Mouse (Mus musculus) cerebellum, adult 8-10 months (tissue): ENCODE results near the gene Gpalpp1.
A peak's percentile ranks its signal among the peaks of the same experiment; 100 is the strongest.

ENCODE experiments used
- DNase-seq: peaks from one replicate; pipeline ENCODE4 v3.0.0; 2022

Gene Gpalpp1

DNA sequence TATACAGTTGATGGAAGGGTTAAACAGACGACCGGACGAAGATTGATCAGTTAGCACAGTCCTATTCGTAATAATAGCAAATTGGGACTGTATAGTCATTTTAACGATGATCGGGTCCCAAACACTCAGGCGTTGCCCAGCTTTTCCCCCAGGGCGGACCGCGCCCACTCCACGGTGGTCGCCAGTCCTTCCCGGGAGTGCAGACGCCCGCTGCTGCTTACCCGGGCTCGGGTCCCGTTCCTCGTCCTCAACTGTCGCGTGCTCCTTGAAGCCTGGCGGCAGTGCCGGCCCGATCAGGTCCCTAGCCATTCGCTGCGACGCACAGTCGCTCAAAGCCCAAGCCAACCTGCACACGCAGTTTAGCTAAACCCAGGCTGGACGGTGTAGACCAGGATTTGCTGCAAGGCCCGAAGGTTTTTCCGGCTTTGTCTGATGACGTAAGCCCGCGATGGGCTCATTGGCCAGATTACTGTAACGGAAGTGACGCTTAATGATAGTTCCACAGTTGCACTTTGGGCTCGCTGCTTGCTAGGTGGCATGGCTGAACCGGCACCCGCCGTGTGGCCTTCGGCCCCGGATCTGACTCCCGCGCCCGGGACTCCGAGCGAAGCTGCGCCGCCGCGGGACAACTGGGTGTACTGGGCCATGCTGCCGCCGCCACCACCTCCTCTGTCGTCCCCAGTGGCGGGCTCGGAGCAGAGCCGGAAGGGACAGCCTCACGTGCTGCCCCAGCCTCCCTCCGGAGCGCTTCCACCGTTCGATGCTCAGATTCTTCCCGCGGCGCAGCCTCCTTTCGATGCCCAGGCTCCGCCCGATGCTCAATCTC, at the start of gene Gpalpp1, which contains the start of gene Nufip1:
Gene Gpalpp1 (minus strand): TSS at position 365 of the 826 bp plus-strand sequence.
Gene Nufip1 (plus strand): TSS at position 496 of the 826 bp plus-strand sequence.
- peak; percentile 82 for DNase-seq

DNA sequence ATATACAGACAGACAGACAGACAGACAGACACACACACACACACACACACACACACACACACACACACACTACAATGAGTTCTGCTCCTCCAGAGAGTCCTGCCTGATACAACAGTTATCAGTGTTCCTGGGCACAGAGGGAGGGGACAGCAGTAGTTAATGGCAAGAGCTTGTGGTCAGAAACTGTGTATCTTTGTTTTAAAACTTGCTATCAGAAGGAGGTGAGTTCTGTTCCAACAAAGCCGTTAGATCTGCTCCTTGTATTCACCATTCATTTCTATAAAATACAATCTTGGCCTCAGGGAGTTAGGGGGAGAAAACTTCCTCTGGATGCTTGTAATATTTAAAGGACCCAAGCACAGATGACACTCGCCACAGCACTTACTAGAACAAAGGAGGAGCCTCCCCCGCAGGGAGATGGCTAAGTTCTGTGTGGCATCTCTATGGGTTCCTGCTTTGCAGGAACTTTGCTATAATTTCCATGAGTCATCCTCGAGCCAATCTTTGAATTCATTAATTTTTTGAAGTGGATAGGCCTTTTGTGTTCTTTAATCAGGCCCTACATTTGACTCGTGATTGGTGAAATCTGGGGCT, 47.7 kb upstream of the Gpalpp1 start:
- DNase-seq: no peak

DNA sequence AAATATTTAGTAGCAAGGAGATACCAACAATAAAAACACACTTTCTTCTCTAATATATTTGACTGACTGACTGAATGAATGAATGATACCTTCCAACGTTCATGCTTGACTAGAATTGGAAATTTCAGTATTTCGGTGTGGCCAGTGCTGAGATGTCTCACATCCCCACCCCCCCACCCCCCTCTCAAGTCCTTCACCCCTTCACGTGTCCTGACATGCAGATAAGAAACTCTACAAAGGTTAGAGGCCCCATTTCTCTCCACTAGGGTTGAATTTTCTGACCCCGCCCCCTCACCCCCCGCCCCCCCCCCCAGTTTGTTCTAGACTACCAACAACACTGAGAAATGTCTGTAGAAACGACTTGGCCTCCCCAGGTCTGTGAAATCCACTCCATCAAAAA, 43.3 kb upstream of the Gpalpp1 start:
- no peak for DNase-seq

DNA sequence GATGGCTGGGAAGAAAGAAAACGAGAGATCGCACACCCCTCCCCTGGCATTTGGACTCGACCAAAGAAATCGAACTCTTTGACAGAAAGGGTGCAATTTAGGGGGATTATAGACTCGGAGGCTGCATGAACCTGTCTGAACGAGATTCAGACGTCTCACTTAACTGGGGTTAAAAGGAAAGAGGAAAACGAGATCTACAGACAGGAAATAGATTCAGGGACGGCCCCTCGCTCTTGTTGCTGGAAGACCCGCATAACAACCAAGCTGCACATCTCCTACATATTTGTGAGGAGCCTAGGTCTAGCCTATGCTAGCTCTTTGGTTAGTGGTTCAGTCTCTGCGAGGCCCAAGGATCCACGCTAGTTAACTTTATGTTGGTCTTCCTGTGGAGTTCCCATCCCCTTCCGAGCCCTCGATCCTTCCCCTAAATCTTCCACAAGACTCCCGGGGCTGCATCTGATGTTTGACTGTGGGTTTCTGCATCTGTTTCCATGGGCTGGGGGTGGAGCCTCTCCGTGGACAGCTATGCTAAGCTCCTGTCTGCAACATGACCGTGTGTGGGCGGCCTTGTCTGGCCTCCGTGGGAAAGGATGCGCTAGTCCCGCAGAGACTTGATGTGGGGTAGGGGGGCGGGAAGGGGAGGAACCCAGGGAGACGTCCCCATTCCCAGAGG, 42.6 kb upstream of the Gpalpp1 start:
- DNase-seq: peak; percentile 23

DNA sequence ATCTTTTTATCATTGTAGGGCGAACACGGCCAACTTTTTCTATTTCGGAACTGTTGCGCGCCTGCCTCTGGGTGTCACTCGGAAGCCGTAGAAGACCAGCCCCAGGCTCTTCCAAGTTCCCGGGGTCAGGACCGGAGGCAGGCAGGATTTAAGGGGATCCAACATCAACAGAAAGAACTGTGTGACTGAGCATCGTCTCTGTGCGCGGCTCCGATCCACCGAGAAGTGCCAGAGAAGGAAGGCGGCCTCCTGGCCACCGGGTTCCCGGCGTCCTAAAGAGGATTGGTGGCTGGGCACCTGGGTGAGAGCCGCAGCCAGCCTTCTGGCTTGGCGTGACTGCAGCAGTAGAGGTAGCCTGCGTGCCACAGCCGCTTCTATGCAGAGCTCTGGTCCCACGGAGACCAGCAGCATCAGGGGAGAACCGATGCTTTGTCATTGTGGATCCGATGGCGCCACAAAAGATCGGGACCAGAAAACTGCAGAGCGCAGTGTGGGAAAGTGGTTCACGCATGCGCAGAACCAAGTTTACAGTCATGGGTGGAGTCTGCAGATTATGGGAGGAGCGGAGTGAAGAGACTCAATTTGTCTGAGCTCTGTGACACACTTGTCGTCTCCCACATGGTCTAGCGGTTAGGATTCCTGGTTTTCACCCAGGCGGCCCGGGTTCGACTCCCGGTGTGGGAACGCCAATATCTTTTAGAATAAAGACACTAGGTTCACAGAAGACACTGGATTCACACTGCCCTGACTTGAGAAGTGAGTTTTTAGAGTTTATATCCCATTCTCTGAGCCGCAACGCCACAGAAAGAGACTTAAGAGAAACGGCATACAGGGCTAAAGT, 41.8 kb upstream of the Gpalpp1 start:
- DNase-seq: peak; percentile 99

DNA sequence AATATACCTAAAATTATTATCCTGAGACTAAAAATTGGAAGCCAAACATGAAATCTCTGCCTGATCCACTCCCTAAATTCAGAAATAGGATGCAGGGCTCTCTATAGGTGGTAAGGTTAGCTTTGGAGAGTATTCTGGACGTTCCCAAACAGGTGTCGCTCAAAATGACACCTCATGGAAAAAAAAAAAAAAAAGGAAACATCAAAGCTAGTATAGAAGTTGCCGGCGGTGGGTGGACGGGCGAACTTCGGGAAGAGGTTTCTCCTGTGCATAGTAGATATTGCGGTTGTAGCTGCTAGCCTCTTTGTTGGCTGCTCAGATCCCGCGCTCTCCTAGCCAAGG, 41.2 kb upstream of the Gpalpp1 start:
- no peak for DNase-seq

DNA sequence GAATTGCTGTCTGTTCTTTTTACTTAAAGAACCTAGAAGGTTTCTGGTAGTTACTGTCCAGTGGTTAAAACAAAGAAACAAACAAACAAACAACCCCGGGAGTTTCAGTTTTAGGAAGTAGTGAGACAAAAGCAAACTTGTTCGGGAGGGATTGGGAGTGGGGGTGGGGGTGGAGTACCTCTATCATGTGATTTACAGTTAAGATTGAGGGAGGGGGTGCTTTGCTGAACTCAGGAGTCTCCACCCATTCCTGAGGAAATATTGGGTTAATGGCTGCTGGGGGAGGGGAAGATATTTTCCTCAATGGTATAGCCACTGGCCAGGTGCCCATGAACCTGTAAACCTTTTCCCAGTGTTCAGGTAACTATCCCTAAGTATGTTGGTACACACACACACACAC, 40.5 kb upstream of the Gpalpp1 start:
- no peak for DNase-seq

DNA sequence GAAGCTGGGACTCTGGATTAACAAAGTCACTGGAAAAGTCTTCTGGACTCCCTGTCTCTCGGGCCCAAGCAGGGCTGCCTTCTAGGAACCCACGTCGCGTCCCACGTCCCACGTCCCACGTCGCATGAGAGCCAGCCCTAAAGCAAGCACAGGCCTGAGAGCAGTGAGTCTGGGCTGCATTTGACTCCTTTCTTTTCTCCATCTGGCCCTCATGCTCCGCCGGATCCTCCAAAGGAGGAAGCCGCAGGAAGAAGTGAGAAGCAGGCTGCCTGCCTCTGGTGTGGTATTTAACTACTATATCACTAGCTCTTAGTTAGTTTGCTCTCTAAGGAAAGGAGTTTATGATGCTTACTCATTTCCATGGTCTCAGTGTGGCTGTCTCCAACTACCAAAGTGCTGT, 39.9 kb upstream of the Gpalpp1 start:
- DNase-seq: no peak

DNA sequence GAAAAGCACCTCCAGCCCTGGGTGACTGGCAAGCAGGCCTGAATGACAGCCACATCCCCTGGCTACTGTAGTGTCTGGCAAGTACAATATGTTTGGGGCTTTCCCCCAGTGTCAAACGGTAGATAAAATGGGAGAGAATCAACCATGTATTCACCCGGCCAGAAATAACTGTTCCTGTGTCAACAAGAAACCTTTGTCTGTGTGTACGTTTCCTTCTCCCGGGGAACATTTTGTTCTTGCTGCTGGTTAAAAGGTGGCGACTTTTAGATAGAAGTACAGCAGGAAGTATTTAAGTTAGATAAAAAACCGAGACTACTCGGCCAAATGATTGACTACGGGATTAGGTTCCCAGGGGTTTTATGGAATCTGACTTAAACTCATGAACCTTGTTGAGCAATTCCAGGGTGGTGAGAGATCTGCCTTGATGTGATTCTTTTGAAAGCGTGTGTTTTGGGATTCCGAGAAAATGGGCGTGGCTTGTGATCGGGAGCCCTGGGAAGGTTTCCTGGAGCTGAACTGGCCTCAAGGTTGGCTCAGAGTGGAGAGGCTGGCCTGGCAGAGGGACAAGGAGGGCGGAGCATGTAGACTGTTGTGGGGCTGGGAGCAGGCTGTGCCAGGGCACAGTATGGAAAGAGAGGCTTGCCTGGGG, 39.1 kb upstream of the Gpalpp1 start:
- peak; percentile 37 for DNase-seq

DNA sequence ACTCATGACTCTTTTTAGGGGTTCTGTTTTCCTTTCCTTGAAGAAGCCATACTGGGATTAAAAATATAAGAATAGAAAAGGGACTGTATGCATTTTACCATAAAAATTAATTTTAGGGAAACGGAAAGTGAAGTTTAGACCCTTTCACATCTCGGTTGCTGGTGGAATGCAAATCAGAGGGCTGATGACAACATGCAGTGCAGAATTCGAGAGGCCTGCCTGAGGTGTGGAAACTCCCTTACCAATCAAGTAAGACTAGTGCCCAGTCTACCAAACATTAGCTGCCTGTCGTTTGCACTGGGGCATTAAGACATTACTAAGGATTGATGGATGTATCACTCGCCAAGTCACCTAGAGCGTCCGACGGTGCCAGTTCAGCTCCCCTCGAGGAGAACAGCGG, 37.7 kb upstream of the Gpalpp1 start:
- no peak for DNase-seq

DNA sequence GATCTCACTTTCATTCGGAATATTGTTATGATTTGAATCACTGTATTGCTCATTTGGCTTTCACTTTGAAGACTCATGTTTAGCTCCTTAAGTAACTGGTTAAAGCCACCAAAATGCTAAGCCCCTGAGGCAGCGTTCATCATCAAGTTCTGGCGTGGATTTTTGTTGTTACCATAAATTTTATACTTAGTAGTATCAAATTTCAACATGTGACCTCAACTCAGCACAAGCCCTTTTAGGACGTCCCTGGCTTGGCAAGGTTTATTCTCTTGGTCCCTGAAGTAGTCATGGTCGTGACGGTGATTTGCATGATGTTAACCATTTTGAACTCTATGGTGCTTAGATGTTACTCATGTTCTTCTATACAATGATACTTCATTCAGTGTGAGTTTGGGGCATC, 36.5 kb upstream of the Gpalpp1 start:
- DNase-seq: no peak

DNA sequence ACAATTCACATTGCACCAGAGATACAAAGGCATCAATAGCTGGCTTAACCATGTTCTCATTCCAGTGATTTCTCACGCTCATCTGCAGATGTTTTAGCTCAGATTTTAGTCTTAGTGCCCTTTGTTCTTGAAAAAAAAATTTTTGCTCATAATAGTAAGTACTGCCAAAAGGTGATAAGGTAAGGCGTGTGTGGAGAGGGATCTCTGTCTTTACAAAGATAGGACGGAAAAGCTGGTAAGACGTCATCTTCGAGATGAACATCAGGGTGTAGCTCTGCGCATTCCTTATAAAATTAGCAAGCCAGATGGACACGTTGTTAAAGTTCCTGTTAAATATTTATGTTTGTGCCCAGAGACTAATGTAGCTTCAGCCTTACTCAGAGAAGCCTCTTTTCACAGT, 35.3 kb upstream of the Gpalpp1 start:
- DNase-seq: no peak

DNA sequence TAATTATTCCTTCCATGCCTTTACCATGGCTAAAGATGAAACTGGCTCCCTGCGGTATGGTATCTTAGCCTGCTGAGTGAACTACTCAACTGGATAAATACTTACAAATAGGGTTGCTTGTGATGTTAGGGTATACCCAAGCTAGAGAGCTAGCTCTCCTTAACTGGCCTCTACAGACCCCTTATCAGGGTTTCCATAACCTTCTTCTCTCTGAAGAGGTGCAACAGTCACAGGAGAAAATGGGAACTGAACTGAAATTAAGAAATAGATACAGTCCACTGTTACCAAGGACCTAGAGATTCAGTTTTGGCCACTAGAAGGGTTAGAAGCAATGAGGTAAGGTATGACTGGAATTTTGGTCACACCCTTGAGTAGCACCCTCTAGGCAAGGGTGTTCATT, 34.7 kb upstream of the Gpalpp1 start:
- DNase-seq: no peak

DNA sequence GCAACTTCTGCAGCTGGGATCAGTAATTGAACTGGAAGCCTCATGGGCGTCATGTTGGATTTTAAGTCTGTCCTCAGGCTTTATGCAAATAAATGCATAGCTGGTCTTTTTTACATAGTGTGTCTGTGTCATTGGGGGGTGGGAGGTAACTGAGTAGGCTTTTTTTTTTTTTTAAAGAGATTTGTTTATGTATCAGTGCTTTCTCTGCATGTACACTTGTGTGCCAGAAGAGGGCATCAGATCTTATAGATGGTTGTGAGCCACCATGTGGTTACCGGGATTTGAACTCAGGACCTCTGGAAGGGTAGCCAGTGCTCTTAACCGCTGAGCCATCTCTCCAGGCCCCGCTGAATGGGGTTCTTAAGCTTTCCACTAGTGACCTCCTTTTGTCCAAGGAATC, 24.4 kb upstream of the Gpalpp1 start:
- DNase-seq: no peak

DNA sequence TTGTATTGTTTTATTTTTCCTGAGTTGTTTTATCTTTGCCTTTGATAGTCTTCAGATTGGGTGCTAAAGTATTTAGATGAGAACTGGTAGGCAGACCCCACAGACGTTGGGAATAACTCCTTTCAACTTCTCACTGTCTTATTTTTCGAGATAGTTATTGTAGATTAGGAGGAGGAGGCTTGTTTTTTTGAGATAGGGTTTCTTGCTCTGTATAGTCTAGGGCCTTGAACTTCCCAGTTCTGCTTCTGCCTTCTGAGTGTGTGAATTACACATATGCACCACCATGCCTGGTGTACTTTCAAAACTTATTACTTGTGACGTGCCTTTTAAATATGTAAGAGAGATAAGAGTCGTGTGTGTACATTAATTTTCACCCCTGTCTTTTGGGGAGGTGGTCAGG, 17.6 kb upstream of the Gpalpp1 start:
- DNase-seq: no peak

DNA sequence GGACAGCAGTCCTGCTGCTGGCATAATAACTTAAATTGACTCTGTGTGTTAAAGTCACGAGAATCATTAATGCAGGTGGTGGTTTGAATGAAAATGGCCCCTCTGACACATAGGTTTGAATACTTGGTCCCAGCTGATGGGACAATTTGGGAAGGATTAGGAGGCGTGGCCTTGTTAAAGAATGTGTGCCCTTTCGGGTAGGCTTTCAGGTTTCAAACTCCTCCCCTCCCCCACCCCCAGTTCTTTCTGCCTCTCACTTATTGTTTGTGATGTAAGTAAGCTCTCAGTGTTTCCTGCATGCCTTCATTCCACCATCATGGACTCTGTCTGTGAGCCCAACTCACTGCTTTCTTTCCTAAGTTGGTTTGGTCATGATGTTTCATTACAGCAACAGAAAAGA, 16.8 kb upstream of the Gpalpp1 start:
- DNase-seq: no peak

DNA sequence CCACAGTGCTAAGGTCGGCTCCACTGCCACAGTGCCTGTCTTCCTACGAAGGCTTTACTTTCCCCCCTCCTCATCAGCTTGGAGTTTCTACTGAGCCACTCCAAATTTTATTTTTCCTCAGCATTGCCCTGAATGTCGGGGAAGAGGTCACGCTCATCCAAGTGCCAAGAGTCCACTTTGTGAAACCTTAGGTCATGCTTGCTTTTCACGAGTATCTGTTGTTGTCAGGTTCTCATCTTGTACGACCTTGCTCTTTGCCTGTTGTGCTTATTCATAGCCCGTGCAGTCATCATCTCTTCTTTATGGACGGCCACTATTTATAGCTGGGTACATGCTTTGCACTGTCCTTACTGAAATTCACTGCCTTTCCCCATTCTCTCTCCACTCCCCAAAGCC, 12.1 kb upstream of the Gpalpp1 start:
- no peak for DNase-seq

DNA sequence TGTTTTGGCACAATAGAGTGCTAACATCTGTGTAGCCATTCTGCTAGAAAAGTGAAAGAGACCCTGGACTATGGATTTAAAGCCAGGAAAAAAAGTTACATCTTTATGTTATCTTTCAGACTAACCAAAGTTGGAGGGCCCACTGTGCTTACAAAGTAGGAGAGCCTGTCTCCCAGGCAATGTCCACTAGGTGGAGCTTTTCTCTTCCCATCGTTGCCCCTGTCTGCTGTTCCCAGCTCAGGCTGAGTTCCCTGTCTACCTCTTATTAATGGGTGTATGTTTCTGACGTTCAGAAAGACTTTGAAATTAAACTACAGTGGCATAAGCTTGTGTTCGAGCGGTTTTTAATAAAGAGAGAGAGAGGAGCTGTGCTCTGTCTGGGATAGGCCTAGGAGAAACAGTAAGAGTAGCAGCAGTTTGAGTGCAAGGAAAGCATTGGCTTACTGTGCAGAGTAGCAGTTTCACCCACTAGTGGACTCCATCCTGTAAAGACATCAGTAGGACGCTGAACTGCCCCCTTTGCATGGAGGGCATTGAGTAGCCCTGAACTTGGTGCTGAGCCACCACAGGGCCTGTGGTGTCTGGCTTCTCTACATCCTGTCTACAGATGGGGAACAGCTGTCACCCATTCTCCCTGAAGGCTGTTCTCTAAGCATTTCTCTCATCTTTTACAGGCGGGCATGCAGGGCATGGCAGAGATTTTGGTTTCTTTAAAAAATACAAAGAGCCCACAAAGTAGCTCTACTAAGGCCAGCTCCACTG, 11.5 kb upstream of the Gpalpp1 start:
- DNase-seq: peak; percentile 39

DNA sequence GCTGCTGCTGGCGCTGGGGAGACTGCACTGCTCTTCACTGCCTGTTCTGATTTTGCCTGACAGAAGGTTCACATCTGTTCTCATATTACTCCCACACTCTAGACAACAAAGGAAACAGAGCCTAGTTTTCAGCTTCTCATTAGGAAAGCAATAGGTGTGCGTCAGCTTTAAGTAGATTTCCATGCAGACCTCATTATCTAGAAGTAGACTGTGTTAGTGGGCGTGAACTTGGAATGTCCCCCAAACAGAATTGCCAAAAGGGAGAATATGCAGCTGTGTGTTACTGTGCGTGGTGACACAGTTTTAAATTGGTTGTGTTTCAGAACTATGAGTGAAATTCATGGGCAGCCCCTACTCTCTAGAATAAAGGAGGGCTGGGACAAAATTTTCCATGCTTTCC, 9.9 kb upstream of the Gpalpp1 start:
- no peak for DNase-seq

DNA sequence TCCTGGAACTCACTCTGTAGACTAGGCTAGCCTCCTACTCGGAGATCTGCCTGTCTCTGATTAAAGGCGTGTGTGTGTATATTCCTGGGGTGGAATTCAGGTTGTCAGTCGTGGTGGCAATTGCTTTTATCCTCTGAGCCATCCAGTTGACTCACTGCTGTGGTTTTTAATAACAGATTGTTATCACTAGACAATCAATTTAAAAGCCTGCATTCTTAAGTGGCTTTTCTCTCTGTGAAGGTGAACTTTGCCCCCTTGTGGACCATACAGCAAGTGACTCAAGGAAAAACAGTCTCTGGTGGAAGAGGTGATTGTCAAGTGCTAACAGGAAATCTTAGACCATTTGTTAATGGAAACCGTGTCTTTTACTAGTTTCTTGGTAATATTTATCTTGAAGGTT, 8.4 kb upstream of the Gpalpp1 start:
- DNase-seq: no peak

DNA sequence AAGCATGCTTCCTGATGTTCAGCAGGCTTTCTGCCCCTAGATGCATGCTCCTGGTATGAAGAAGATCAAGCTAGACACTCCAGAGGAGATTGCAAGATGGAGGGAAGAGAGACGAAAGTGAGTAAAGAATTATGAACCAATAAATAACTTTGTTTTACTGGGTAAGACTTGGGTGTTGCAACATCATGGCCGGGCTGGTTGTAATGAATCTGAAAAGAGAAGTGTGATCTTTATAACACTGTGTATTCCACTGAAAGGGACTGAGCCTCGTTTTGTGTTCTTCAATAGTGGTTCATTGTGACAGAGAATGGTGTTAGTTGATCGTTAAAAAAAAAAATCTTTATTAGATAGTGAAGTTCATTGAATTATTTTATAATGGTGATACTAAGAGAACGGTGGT, 5.2 kb upstream of the Gpalpp1 start:
- DNase-seq: no peak

DNA sequence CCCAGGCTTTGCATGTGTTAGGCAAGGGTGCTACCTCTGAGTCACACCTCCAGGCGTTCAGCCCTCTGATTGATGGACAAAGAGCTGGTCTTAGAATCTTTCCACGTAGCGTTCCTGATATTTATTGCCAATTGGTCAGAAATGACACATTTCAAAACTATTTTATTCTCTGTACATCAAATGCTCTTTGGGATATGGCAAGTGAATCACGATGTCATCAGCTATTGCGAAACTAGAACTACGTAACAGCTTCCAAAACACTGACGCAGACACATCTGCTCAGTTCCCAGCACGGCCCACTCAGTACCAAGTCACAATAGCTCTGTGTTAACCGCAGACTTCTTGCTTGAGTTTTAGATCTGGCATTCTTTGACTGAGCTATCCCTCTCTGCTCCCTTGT, 11.0 kb downstream of the Gpalpp1 start:
- DNase-seq: no peak
